Mouse (Mus musculus) bone marrow macrophage, adult 2 months (primary cell): ENCODE measurements around the gene Tsc22d3.

Experiments used
- CTCF ChIP-seq: IDR thresholded peaks from 2 replicates; pipeline ENCODE4 v1.5.1; 2012; ENCODE audit warnings: low read depth, mild to moderate bottlenecking, low read length, moderate library complexity
- POLR2A ChIP-seq: IDR thresholded peaks from 2 replicates; pipeline ENCODE4 v1.6.1; 2012; ENCODE audit warnings: mild to moderate bottlenecking, low read depth, low read length, borderline replicate concordance

DNA sequence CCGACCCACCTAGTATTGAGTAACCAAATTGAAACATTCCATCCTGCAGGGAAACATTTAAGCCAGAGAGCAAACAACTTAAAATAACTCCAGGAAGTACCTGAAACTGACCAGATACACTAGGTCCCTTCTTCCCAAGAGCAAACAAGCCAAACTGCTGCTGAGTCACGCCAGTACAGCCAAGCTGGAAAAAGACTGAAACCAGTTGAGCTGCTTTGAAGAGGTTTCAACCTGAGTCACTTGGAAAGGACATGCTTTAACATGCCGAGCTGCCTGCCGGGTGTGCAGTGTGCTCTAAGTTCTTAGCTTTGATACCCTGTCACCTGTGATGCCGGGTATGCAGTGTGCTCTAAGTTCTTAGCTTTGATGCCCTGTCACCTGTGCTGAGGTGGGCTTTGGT, 37.6 kb upstream of the Tsc22d3 start:
- TF ChIP-seq POLR2A (no peak), CTCF (no peak)
